Mouse (Mus musculus) inflammation-experienced regulatory T-cells, adult 16 weeks (primary cell): ENCODE measurements around the gene Golga1. TPM values are rescaled to one million over a fixed set of nuclear protein-coding genes. Genes with fewer than 3 reads are reported as not detected.

Source experiments
- polyA plus RNA-seq: library from polyadenylated mRNA; unstranded; fragments of 100-300 nt; shearing (Covaris generic); gene quantifications from one replicate; pipeline ENCODE4 v1.2.1, GENCODE M21; 2017

The Golga1 gene
- 50.8 TPM for polyA plus RNA-seq

DNA sequence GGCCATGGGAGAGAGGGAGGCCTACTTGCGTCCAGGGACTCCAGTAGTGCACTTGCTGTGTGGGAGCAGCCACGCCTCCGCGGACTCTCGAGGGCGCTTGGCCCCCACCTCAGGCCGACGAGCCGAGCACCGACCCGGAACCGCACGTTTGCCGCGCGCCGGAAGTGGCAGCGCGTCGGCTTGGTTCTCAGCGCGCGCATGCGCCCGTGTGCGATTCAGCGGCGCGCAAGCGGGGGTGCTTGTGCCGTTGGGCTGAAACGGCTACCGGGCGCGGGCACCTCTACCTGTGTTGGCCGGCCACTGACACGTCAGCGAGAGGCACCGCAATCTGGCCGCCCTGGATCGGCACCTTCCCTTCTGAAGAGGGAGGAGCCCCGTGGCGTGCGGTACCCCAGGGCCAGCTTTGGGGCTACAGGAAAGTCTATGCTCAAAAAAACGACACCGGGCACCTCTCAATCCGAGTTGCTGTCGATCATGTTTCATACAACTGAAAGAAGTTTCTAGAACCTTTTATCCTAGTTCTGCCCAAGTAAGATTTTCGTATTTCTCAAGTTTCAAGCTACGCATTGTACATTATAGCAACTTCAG, at the start of gene Golga1:
TSS of gene Golga1 (minus strand) at position 142 of the 588 bp plus-strand sequence.

DNA sequence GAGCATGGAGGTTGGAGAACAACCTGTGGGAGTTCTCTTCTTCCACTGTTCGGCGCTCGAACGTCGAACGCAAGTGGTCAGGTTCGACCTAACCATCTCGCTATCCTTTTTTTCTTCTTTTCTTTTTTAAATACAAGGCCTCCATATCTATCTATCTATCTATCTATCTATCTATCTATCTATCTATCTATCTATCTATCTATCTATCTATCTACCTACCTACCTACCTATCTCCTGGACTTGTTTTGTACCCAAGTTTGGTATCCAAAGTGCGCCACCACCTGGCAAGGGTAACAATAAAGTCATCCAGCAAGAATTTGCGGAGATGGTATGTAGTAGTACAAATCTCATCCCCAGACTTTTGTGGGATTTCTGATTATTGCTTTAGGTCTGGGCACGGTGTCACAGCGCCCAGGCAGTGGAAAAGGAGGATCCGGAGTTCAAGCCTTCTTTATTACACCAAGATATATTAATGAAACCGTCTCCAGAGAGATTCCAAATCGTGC, 59.7 kb downstream of the Golga1 start, which contains the start of gene Rpl35:
TSS of gene Rpl35 (minus strand) at position 51 of the 506 bp plus-strand sequence.

DNA sequence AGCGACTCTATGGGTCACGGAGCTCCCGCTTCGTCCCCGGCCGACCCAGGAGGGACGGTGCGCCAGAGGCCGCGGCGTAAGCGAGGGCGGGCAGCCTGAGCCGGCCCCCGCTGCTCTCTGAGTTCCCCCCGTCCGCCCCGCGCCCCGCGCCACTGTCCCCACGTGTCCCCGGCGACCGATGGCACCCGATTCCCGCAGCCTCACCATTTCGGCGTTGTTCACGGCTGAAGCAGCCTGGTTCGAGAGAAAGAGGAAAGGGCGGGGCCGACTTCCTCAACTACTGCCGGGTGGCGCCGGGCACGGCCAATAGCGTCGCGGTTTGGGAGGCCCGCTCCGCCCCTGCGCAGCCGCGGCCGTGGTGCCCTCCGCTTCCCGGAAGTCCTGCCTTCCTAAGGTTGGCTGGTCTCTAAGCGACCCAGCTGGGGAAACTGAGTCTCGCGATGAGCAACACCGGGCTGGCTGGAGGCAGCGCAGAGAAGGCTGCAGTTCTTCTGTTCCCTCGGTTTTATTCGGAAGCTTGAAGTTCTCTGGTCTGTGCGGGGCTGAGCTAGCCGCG, 60.4 kb downstream of the Golga1 start, which contains the start of gene Arpc5l:
TSS of gene Arpc5l (plus strand) at position 469 of the 556 bp plus-strand sequence.

DNA sequence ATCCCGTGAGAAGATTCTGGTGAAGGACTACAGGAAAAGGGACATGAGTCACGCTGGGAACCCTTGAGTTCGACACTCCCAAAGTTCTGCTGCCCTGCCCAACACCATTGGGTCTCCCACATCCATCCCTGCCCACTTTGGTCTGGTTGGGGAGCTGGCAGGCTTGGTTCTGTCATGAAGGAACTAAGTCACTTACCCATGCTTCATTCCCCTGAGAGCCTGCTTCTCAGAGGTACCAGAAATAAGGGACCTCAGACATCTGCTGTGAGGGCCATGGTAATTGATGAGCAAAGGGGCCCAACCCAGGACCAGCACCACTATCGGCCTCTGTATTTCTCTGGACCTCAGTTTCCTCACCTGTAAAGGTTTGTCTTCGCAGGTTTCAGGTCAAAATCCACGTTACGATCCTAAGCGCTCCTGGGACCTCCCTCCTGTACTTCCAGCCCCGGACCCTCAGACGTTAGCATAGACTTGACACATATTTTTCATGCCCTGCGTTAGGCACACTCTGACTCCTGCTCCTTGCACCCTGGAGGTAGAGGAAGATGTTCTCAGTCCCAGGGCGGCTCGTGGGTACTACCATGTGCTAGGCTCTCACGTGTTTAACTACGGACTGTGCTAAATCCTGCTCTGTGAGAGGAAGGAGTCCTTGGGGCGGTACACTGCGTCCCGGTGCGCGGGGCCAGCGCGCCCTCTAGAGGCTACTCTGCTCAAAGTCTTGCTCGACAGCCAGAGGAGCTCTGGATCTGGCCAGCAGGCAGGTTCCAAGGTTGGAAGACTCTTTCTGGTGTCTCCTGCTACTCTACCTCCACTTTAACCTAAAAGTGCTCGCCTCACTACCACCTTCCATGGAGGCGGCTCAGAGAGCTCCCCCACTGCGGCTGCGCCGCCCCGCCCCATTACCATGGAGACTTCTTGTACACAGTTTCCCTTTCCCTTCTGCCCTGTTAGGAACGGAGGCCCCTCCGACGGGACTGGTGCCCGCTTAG, 67.7 kb downstream of the Golga1 start, which contains the start of gene Wdr38:
TSS of gene Wdr38 (plus strand) at position 91 of the 989 bp plus-strand sequence.

Other genes with a start within 250 kb of the Golga1 start
- 1.2 TPM for gene Nr6a1, start 137.9 kb downstream of the Golga1 start, polyA plus RNA-seq
- gene Olfml2a, start 133.6 kb downstream of the Golga1 start, polyA plus RNA-seq = not detected
- 2.0 TPM for gene Wdr38, start 68.1 kb downstream of the Golga1 start, polyA plus RNA-seq
- gene Arpc5l, start 60.2 kb downstream of the Golga1 start, polyA plus RNA-seq = 244 TPM
- 402 TPM for gene Rpl35, start 59.9 kb downstream of the Golga1 start, polyA plus RNA-seq
- 18.8 TPM for gene Scai, start 125.2 kb upstream of the Golga1 start, polyA plus RNA-seq
- gene Ppp6c, start 160.9 kb upstream of the Golga1 start, polyA plus RNA-seq = 137 TPM